Mouse (Mus musculus) testis, adult 2 months (tissue): ENCODE results near the gene Snx33.

Experiments
- CTCF ChIP-seq: fragments of 200-500 bp; IDR thresholded peaks from 2 replicates; pipeline ENCODE4 v1.5.1; 2012; ENCODE audit warnings: low read depth, mild to moderate bottlenecking, inconsistent platforms, low read length, moderate library complexity; ENCODE audit not compliant: control insufficient read depth, insufficient read depth, insufficient replicate concordance
- POLR2A ChIP-seq: fragments of 200-500 bp; IDR thresholded peaks from 2 replicates; pipeline ENCODE4 v1.6.1; 2012; ENCODE audit warnings: low read depth, mild to moderate bottlenecking, inconsistent platforms, low read length, moderate library complexity; ENCODE audit not compliant: control insufficient read depth

DNA sequence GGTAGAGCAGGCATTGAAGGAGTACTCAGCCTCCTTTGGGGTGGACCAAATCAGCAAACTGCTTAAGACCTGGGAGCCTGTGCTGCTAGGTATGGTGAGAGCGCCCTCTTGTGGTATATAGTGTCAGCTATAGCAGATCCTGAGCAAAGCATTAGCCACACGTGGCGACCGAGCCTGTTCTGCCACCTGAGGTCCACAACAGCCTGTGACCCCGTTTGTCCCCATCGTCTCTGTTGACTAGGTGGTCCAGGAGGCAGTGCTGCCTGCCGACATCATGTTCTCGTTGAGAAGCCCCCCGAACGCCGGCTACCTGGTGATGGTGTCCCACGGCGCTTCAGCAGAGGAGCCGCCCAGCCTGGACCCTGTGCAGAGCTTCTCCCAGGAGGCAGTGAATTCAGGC, 38.4 kb downstream of the Snx33 start:
- TF ChIP-seq CTCF (peak; percentile 79; the same call in 1 of the 2 replicates), POLR2A (no peak)
